Mouse (Mus musculus): ENCODE data around the gene Rasgrf1. TPM values are rescaled to one million over a fixed set of nuclear protein-coding genes. Genes with fewer than 3 reads are reported as not detected.

Rasgrf1 gene
- polyA plus RNA-seq, 1 experiment from 2014 or later: not detected

- Histone ChIP-seq H3K79me2 (ENCODE audit: inconsistent target) (no peaks in the 10 kb centered on the region), H3K27ac (no peak overlapping the region), H3K4me3 (ENCODE audit: inconsistent target) (no peak overlapping the region), H3K36me3 (ENCODE audit: inconsistent target) (no peaks in the 10 kb centered on the region)
- 27% methylated on average over 5 of the region's 7 CpGs for WGBS (ENCODE audit: missing documents)
Observed at GRCm38 (mm10) chr9:89885701-89886218, 23.9 kb upstream of the Rasgrf1 start.

- Histone ChIP-seq H3K36me3 (ENCODE audit: inconsistent target) (no peaks in the 10 kb centered on the region), H3K27ac (no peak overlapping the region), H3K4me3 (ENCODE audit: inconsistent target) (no peak overlapping the region), H3K79me2 (ENCODE audit: inconsistent target) (no peaks in the 10 kb centered on the region)
- 91% methylated on average over 10 of the region's 10 CpGs for WGBS (ENCODE audit: missing documents)
Observed at GRCm38 (mm10) chr9:89891534-89892293, 18.0 kb upstream of the Rasgrf1 start.

GRCm38 (mm10) chr9:89892540-89893188, 17.0 kb upstream of the Rasgrf1 start:
- Histone ChIP-seq H3K4me3 (ENCODE audit: inconsistent target) (no peak overlapping the region), H3K27ac (no peak overlapping the region), H3K36me3 (ENCODE audit: inconsistent target) (no peaks in the 10 kb centered on the region), H3K79me2 (ENCODE audit: inconsistent target) (no peaks in the 10 kb centered on the region)
- WGBS (ENCODE audit: missing documents): 17% methylated on average over 5 of the region's 5 CpGs

- WGBS (ENCODE audit: missing documents): 40% methylated on average over 14 of the region's 14 CpGs
- Histone ChIP-seq H3K79me2 (ENCODE audit: inconsistent target) (no peaks in the 10 kb centered on the region), H3K27ac (no peak overlapping the region), H3K4me3 (ENCODE audit: inconsistent target) (no peak overlapping the region), H3K36me3 (ENCODE audit: inconsistent target) (no peaks in the 10 kb centered on the region)
Observed at GRCm38 (mm10) chr9:89900111-89900824, 9.4 kb upstream of the Rasgrf1 start.

- Histone ChIP-seq H3K4me3 (ENCODE audit: inconsistent target) (no peak overlapping the region), H3K27ac (no peak overlapping the region)
- 87% methylated on average over 4 of the region's 4 CpGs for WGBS (ENCODE audit: missing documents)
Observed at GRCm38 (mm10) chr9:89901184-89901583, 8.5 kb upstream of the Rasgrf1 start.

GRCm38 (mm10) chr9:89902813-89903212, 6.9 kb upstream of the Rasgrf1 start:
- Histone ChIP-seq H3K79me2 (ENCODE audit: inconsistent target) (no peaks in the 10 kb centered on the region), H3K4me3 (ENCODE audit: inconsistent target) (no peak overlapping the region), H3K27ac (no peak overlapping the region), H3K36me3 (ENCODE audit: inconsistent target) (no peaks in the 10 kb centered on the region)
- 75% methylated on average over 2 of the region's 2 CpGs for WGBS (ENCODE audit: missing documents)

More at GRCm38 (mm10) chr9:89901184-89901583, 8.5 kb upstream of the Rasgrf1 start:
- Histone ChIP-seq H3K79me2 (ENCODE audit: inconsistent target) (no peaks in the 10 kb centered on the region), H3K36me3 (ENCODE audit: inconsistent target) (no peaks in the 10 kb centered on the region)

- H3K4me3 ChIP-seq (ENCODE audit: inconsistent target): no peak overlapping the region
- H3K27ac ChIP-seq: no peak overlapping the region
- H3K79me2 ChIP-seq (ENCODE audit: inconsistent target): no peaks in the 10 kb centered on the region
- H3K36me3 ChIP-seq (ENCODE audit: inconsistent target): no peaks in the 10 kb centered on the region
Observed at GRCm38 (mm10) chr9:89906645-89907044, 3.1 kb upstream of the Rasgrf1 start.

GRCm38 (mm10) chr9:89907941-89908340, 1.8 kb upstream of the Rasgrf1 start:
- H3K79me2 ChIP-seq (ENCODE audit: inconsistent target): no peaks in the 10 kb centered on the region
- H3K27ac ChIP-seq: no peak overlapping the region
- no peak overlapping the region for H3K4me3 ChIP-seq (ENCODE audit: inconsistent target)
- H3K36me3 ChIP-seq (ENCODE audit: inconsistent target): no peaks in the 10 kb centered on the region

- H3K27ac ChIP-seq: no peak overlapping the region
- WGBS (ENCODE audit: missing documents): 5% methylated on average over 32 of the region's 33 CpGs
- no peaks in the 10 kb centered on the region for H3K79me2 ChIP-seq (ENCODE audit: inconsistent target)
- no peak overlapping the region for H3K4me3 ChIP-seq (ENCODE audit: inconsistent target)
- no peaks in the 10 kb centered on the region for H3K36me3 ChIP-seq (ENCODE audit: inconsistent target)
Observed at GRCm38 (mm10) chr9:89908601-89909000, 1.1 kb upstream of the Rasgrf1 start.

GRCm38 (mm10) chr9:89910011-89910400, 298 bp downstream of the Rasgrf1 start:
- Histone ChIP-seq H3K36me3 (ENCODE audit: inconsistent target) (no peaks in the 10 kb centered on the region), H3K4me3 (ENCODE audit: inconsistent target) (no peak overlapping the region), H3K79me2 (ENCODE audit: inconsistent target) (no peaks in the 10 kb centered on the region), H3K27ac (no peak overlapping the region)
- WGBS (ENCODE audit: missing documents): 5% methylated on average over 26 of the region's 26 CpGs

- Histone ChIP-seq H3K36me3 (ENCODE audit: inconsistent target) (no peaks in the 10 kb centered on the region), H3K4me3 (ENCODE audit: inconsistent target) (no peak overlapping the region), H3K79me2 (ENCODE audit: inconsistent target) (no peaks in the 10 kb centered on the region), H3K27ac (no peak overlapping the region)
- WGBS (ENCODE audit: missing documents): 6% methylated on average over 33 of the region's 34 CpGs
Observed at GRCm38 (mm10) chr9:89910741-89911444, 1.2 kb downstream of the Rasgrf1 start.

- Histone ChIP-seq H3K36me3 (ENCODE audit: inconsistent target) (no peaks in the 10 kb centered on the region), H3K27ac (no peak overlapping the region), H3K79me2 (ENCODE audit: inconsistent target) (no peaks in the 10 kb centered on the region), H3K4me3 (ENCODE audit: inconsistent target) (no peak overlapping the region)
- whole genome bisulfite sequencing (ENCODE audit: missing documents): 62% methylated on average over 5 of the region's 5 CpGs
Observed at GRCm38 (mm10) chr9:89911891-89912549, 2.3 kb downstream of the Rasgrf1 start.

GRCm38 (mm10) chr9:89913135-89913534, 3.4 kb downstream of the Rasgrf1 start:
- WGBS (ENCODE audit: missing documents): 54% methylated on average over 4 of the region's 4 CpGs
- Histone ChIP-seq H3K79me2 (ENCODE audit: inconsistent target) (no peaks in the 10 kb centered on the region), H3K36me3 (ENCODE audit: inconsistent target) (no peaks in the 10 kb centered on the region), H3K4me3 (ENCODE audit: inconsistent target) (no peak overlapping the region), H3K27ac (no peak overlapping the region)

- H3K4me3 ChIP-seq (ENCODE audit: inconsistent target): no peak overlapping the region
- 93% methylated on average over 7 of the region's 7 CpGs for WGBS (ENCODE audit: missing documents)
- H3K79me2 ChIP-seq (ENCODE audit: inconsistent target): no peaks in the 10 kb centered on the region
- no peak overlapping the region for H3K27ac ChIP-seq
- no peaks in the 10 kb centered on the region for H3K36me3 ChIP-seq (ENCODE audit: inconsistent target)
Observed at GRCm38 (mm10) chr9:89916471-89916870, 6.8 kb downstream of the Rasgrf1 start.

Measured in macrophage (primary cell).